Comparison of ENCODE assay signal across 25 mouse cellular contexts in genomic region chr19:6102169-6102853, GRCm38 (mm10). TPM values are rescaled to one million over a fixed set of nuclear protein-coding genes. Genes with fewer than 3 reads are reported as not detected.
A peak's percentile ranks its signal among the peaks of the same experiment; 100 is the strongest.
DNase-seq lines count a peak whose midpoint lies in the region; ATAC-seq and TF ChIP-seq lines count a peak whose summit lies in the region.
"Had no signal": no experiment of that assay in that cellular context is flagged by ENCODE, and none has a peak within 500 bp of the region (broad histone marks: within the 10 kb centered on the region; RNA-seq: fewer than 3 reads in every experiment).

No protein-coding gene starts in this region.

- peak overlapping the region; percentile 69 for H3K27ac ChIP-seq in bone marrow, adult 2 months (ENCODE audit: control insufficient read depth, insufficient read depth, low read depth, low read length, poor library complexity)
- no peak overlapping the region for H3K27ac ChIP-seq in liver, embryonic 11.5 days (ENCODE audit: low read depth, low read length)
- H3K27ac ChIP-seq in small intestine, adult 2 months (ENCODE audit: insufficient read depth, low read depth, low read length): peak overlapping the region; percentile 26; the same call in 1 of the 2 replicates
- H3K27ac ChIP-seq: heart, embryonic 13.5 days; hindbrain, embryonic 10.5 days; neural tube, embryonic 12.5 days had no signal

- no peak overlapping the region for H3K4me3 ChIP-seq in bone marrow, adult 2 months (replicated peaks; ENCODE audit: control insufficient read depth, low read depth, low read length)
- H3K4me3 ChIP-seq in liver, embryonic 11.5 days (ENCODE audit: low read depth, low read length): no peak overlapping the region
- no peak overlapping the region for H3K4me3 ChIP-seq in small intestine, adult 2 months (ENCODE audit: low read depth, low read length)
- H3K4me3 ChIP-seq: heart, embryonic 13.5 days; hindbrain, embryonic 10.5 days; neural tube, embryonic 12.5 days had no signal

- 60% methylated on average over 6 of the region's 6 CpGs for WGBS in bone marrow, adult 2 months
- 77% methylated on average over 6 of the region's 6 CpGs for WGBS in liver, embryonic 11.5 days
- WGBS in small intestine, adult 2 months: 67% methylated on average over 6 of the region's 6 CpGs

- ATAC-seq in liver, embryonic 11.5 days (replicated peaks; ENCODE audit: low FRiP score): peak; percentile 67
- no peak for ATAC-seq in monocyte, adult 5-6 weeks (replicated peaks; ENCODE audit: insufficient number of reproducible peaks, low FRiP score, low TSS enrichment, poor library complexity, severe bottlenecking)
- ATAC-seq: intestine, postnatal 0 days; midbrain, embryonic 16.5 days had no signal

- 0 out of 2 replicates have a peak, but pooled peaks cover 3% of the 10 kb centered on the region for H3K36me3 ChIP-seq in liver, embryonic 11.5 days (ENCODE audit: control insufficient read depth, insufficient read depth, low read length)
- no peaks in the 10 kb centered on the region for H3K36me3 ChIP-seq in small intestine, adult 2 months (ENCODE audit: control insufficient read depth, insufficient read depth, low read length)

- H3K9me3 ChIP-seq in liver, embryonic 11.5 days (ENCODE audit: control insufficient read depth, low read length): no peaks in the 10 kb centered on the region
- H3K9me3 ChIP-seq: G1E; heart, embryonic 13.5 days; hindbrain, embryonic 10.5 days; neural tube, embryonic 12.5 days had no signal

- H3K27me3 ChIP-seq in liver, embryonic 11.5 days (replicated peaks; ENCODE audit: control insufficient read depth, insufficient read depth, low read length): no peaks in the 10 kb centered on the region
- no peaks in the 10 kb centered on the region for H3K27me3 ChIP-seq in small intestine, adult 2 months (ENCODE audit: control insufficient read depth, insufficient read depth, low read length)
- H3K27me3 ChIP-seq: heart, embryonic 13.5 days; neural tube, embryonic 12.5 days had no signal

- peaks cover 3% of the 10 kb centered on the region for H3K4me1 ChIP-seq in bone marrow, adult 2 months (ENCODE audit: control insufficient read depth, insufficient read depth, low read length)
- peaks cover 21% of the 10 kb centered on the region for H3K4me1 ChIP-seq in liver, embryonic 11.5 days (replicated peaks; ENCODE audit: control insufficient read depth, insufficient read depth, low read length)
- H3K4me1 ChIP-seq in small intestine, adult 2 months (ENCODE audit: control insufficient read depth, insufficient read depth, insufficient read length, low read length): peaks cover 19% of the 10 kb centered on the region
- H3K4me1 ChIP-seq: heart, embryonic 13.5 days; hindbrain, embryonic 10.5 days; neural tube, embryonic 12.5 days had no signal

- no peak for TF ChIP-seq POLR2A in bone marrow, adult 2 months (IDR thresholded peaks at IDR 0.05; ENCODE audit: borderline replicate concordance, control insufficient read depth, low read depth, low read length)
- TF ChIP-seq POLR2A in small intestine, adult 2 months (IDR thresholded peaks at IDR 0.05; ENCODE audit: low read depth, low read length): no peak

- peak; percentile 15 for DNase-seq in 416B (ENCODE audit: low read depth)
- DNase-seq in liver, embryonic 11.5 days (ENCODE audit: low spot score): no peak
- no peak for DNase-seq in cerebellum, postnatal 4 days (ENCODE audit: low spot score in 2 of 2)
- DNase-seq in heart, postnatal 36 days: no peak
- no peak for DNase-seq in right cerebral cortex, postnatal 36 days (ENCODE audit: low spot score in 2 of 2)
- DNase-seq: adrenal gland, adult 8-10 months; cerebellum, adult 8-10 months; embryo, embryonic 11 days; kidney, postnatal 25 days; right cerebral cortex, postnatal 4 days; thymus, adult 18-20 months had no signal

- intact Hi-C loops in heart, postnatal 36 days (cut with DNase I): no loop called here

- no peak overlapping the region for H3K9ac ChIP-seq in liver, embryonic 11.5 days (ENCODE audit: low read depth, low read length)
- H3K9ac ChIP-seq: neural tube, embryonic 12.5 days had no signal

- TF ChIP-seq CTCF in bone marrow, adult 2 months (IDR thresholded peaks at IDR 0.05; ENCODE audit: control insufficient read depth, insufficient read depth, low read length): no peak
- no peak for TF ChIP-seq CTCF in small intestine, adult 2 months (IDR thresholded peaks at IDR 0.05; ENCODE audit: extremely low read depth, insufficient read length, insufficient replicate concordance, low read depth, low read length)

- H3K4me2 ChIP-seq in liver, embryonic 11.5 days: no peak overlapping the region
- H3K4me2 ChIP-seq: heart, embryonic 13.5 days; neural tube, embryonic 12.5 days had no signal

RNA-seq across cellular contexts. Expression of gene Naaladl1, which starts 3.3 kb away (rescaled TPM):
- polyA plus RNA-seq in bone marrow, adult 2 months (2011; ENCODE audit: insufficient read depth, insufficient read length, low replicate concordance, missing spikeins): 5.2 and 5.3 TPM in 2 replicates
- polyA plus RNA-seq in liver, embryonic 11.5 days (2014; fragmentation: Nextera tagmentation; extraction: Ambion mirVana): 2.0 and 2.4 TPM in 2 replicates
- polyA plus RNA-seq in small intestine, adult 2 months (2012; rRNA removed): 46.7 and 1,874 TPM in 2 replicates
- 1.3 TPM in 1 of 3 replicates, not detected in the others for total RNA-seq in monocyte, adult 5-6 weeks (2017)
- not detected for total RNA-seq in heart, postnatal 36 days (2021)
- total RNA-seq: layer of hippocampus, postnatal 14 days; liver, adult 2 months had no signal
- polyA plus RNA-seq: liver, adult 2 months had no signal

RNA-seq across cellular contexts. Expression of gene AC131692.1, which starts 8.1 kb away (rescaled TPM):
- polyA plus RNA-seq in bone marrow, adult 2 months (2011; ENCODE audit: insufficient read depth, insufficient read length, low replicate concordance, missing spikeins): 6.6 and 6.9 TPM in 2 replicates
- 0.43 and 0.51 TPM in 2 replicates for polyA plus RNA-seq in liver, embryonic 11.5 days (2014; fragmentation: Nextera tagmentation; extraction: Ambion mirVana)
- polyA plus RNA-seq in small intestine, adult 2 months (2012; rRNA removed): not detected in 2 replicates
- 1.4 TPM in 1 of 3 replicates, not detected in the others for total RNA-seq in monocyte, adult 5-6 weeks (2017)
- not detected for total RNA-seq in heart, postnatal 36 days (2021)
- total RNA-seq: adrenal gland, adult 8-10 months; layer of hippocampus, postnatal 14 days; left cerebral cortex, postnatal 25 days; liver, adult 2 months had no signal
- polyA plus RNA-seq: frontal cortex, adult 2 months; gonadal fat pad, adult 2 months; intestine, postnatal 0 days; liver, adult 2 months; midbrain, embryonic 16.5 days; neural tube, embryonic 12.5 days had no signal

RNA-seq across cellular contexts. Expression of gene Sac3d1, which starts 16.1 kb away (rescaled TPM):
- polyA plus RNA-seq in bone marrow, adult 2 months (2011; ENCODE audit: insufficient read depth, insufficient read length, low replicate concordance, missing spikeins): 2.5 and 6.0 TPM in 2 replicates
- polyA plus RNA-seq in liver, embryonic 11.5 days (2014; fragmentation: Nextera tagmentation; extraction: Ambion mirVana): 56.1 and 60.8 TPM in 2 replicates
- polyA plus RNA-seq in small intestine, adult 2 months (2012; rRNA removed): 35.7 and 46.4 TPM in 2 replicates
- total RNA-seq in monocyte, adult 5-6 weeks (2017): 2.1 to 2.6 TPM (median 2.1 TPM) in 3 replicates
- 1 to 10 TPM; 8.5 to 8.8 TPM for total RNA-seq in heart, postnatal 36 days (2021)

RNA-seq across cellular contexts. Expression of gene Cdca5, which starts 17.5 kb away (rescaled TPM):
- polyA plus RNA-seq in bone marrow, adult 2 months (2011; ENCODE audit: insufficient read depth, insufficient read length, low replicate concordance, missing spikeins): 28.8 and 31.0 TPM in 2 replicates
- 50.8 and 55.3 TPM in 2 replicates for polyA plus RNA-seq in liver, embryonic 11.5 days (2014; fragmentation: Nextera tagmentation; extraction: Ambion mirVana)
- polyA plus RNA-seq in small intestine, adult 2 months (2012; rRNA removed): 1.6 and 2.6 TPM in 2 replicates
- 0.49 to 0.76 TPM (median 0.75 TPM) in 3 replicates for total RNA-seq in monocyte, adult 5-6 weeks (2017)
- under 1 TPM; 0.19 TPM for total RNA-seq in heart, postnatal 36 days (2021)

RNA-seq across cellular contexts. Expression of gene Zfpl1, which starts 17.6 kb away (rescaled TPM):
- polyA plus RNA-seq in bone marrow, adult 2 months (2011; ENCODE audit: insufficient read depth, insufficient read length, low replicate concordance, missing spikeins): 12.2 and 22.8 TPM in 2 replicates
- polyA plus RNA-seq in liver, embryonic 11.5 days (2014; fragmentation: Nextera tagmentation; extraction: Ambion mirVana): 50.4 and 52.3 TPM in 2 replicates
- polyA plus RNA-seq in small intestine, adult 2 months (2012; rRNA removed): 62.1 and 119 TPM in 2 replicates
- total RNA-seq in monocyte, adult 5-6 weeks (2017): 29.3 to 49.8 TPM (median 34.6 TPM) in 3 replicates
- 10 to 100 TPM; 17.0 to 17.9 TPM for total RNA-seq in heart, postnatal 36 days (2021)
